Mouse (Mus musculus) forebrain, postnatal 0 days (tissue): ENCODE measurements around the gene Aktip. TPM values are rescaled to one million over a fixed set of nuclear protein-coding genes. Genes with fewer than 3 reads are reported as not detected.

Source experiments
- ATAC-seq: fragments of 200-750 bp; cut with Nextera tagmentation; 2 replicates; pipeline ENCODE4 v1.8.0; 2017; ENCODE audit warnings: mild to moderate bottlenecking, moderate library complexity
- DNase-seq: peaks from one replicate; pipeline ENCODE4 v3.0.0-alpha.2; 2015
- H3K27ac ChIP-seq: fragments of 300-500 bp; sonication (generic); 2 replicates; pipeline ENCODE4 v1.5.1; 2014; ENCODE audit warnings: low read depth, mild to moderate bottlenecking, antibody characterized with exemption, low read length, moderate library complexity, mixed read lengths
- H3K27me3 ChIP-seq: fragments of 300-500 bp; sonication (generic); 2 replicates; pipeline ENCODE4 v1.6.1; 2014; ENCODE audit warnings: mild to moderate bottlenecking, low read length, mixed read lengths; ENCODE audit not compliant: insufficient read depth
- H3K36me3 ChIP-seq: fragments of 300-500 bp; sonication (generic); 2 replicates; pipeline ENCODE4 v1.6.1; 2014; ENCODE audit warnings: mild to moderate bottlenecking, moderate library complexity; ENCODE audit not compliant: insufficient read depth
- H3K4me1 ChIP-seq: fragments of 300-500 bp; sonication (generic); 2 replicates; pipeline ENCODE4 v1.6.1; 2014; ENCODE audit warnings: antibody characterized with exemption; ENCODE audit not compliant: insufficient read depth
- H3K4me2 ChIP-seq: fragments of 300-500 bp; sonication (generic); 2 replicates; pipeline ENCODE4 v1.6.1; 2014; ENCODE audit warnings: low read depth, mild to moderate bottlenecking, moderate library complexity
- H3K4me3 ChIP-seq: fragments of 300-500 bp; sonication (generic); 2 replicates; pipeline ENCODE4 v1.5.1; 2014; ENCODE audit warnings: low read depth, low read length, mixed read lengths
- H3K9ac ChIP-seq: fragments of 300-500 bp; sonication (generic); 2 replicates; pipeline ENCODE4 v1.6.1; 2014; ENCODE audit warnings: mild to moderate bottlenecking
- H3K9me3 ChIP-seq: fragments of 300-500 bp; sonication (generic); 2 replicates; pipeline ENCODE4 v1.6.1; 2016; ENCODE audit warnings: low read length
- CTCF ChIP-seq: sonication (generic); IDR thresholded peaks from 2 replicates; pipeline ENCODE4 v1.5.1; 2016; ENCODE audit warnings: antibody characterized with exemption, control low read depth, low read depth
- WGBS: fragments of 180-500 bp; shearing (Covaris S2); extraction: QIAGEN DNeasy Blood & Tissue Kit; methylation state at CpG from one replicate; pipeline ENCODE4 v1.1.7; 2014; 5-methylcytosine and 5-hydroxymethylcytosine counted together
- polyA plus RNA-seq: library from polyadenylated mRNA; unstranded; fragments of >200 nt; fragmentation: Nextera tagmentation; extraction: Ambion mirVana; gene quantifications from 2 replicates; pipeline ENCODE4 v1.2.1, GENCODE M21; 2015
- total RNA-seq: library from RNA; depleted of rRNA; stranded (reverse); fragments of >200 nt; gene quantifications from 2 replicates; pipeline ENCODE4 v1.2.3, GENCODE M21; 2014; rRNA removed

The Aktip gene
- 106 and 119 TPM in 2 replicates for total RNA-seq
- polyA plus RNA-seq = 120 and 129 TPM in 2 replicates

DNA sequence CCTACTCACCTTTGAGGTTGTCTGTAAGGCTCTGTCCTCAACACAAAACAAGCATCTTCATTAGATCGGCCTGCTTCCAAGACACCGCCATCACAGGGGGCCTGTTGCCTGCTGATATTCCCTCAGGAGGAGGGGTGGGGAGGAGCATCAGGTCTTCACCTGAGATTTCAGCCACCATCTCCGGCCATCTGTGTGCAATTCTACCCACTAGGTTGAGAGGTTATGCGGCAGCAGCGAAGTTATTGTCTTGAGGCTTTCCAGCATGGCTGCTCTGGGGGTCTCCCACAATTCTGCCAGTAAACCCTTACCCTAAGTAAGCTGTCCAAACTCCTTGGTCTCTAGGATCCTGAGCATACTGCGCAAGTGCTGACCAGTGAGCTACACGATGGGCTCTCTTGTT, at the start of gene Aktip:
TSS of gene Aktip (minus strand) at position 101 of the 400 bp plus-strand sequence.
- 96% methylated on average over 7 of the region's 7 CpGs for WGBS
- H3K9me3 ChIP-seq = no peaks in the 10 kb centered on the region
- DNase-seq (no peak), ATAC-seq (no peak)
- no peak within 1 kb of the TSS for H3K4me2 ChIP-seq
- no peak within 1 kb of the TSS for H3K9ac ChIP-seq
- no peak within 1 kb of the TSS for H3K4me3 ChIP-seq
- H3K4me1 ChIP-seq = no peaks in the 10 kb centered on the region
- H3K27me3 ChIP-seq = no peaks in the 10 kb centered on the region
- TF ChIP-seq CTCF = no peak
- no peaks in the 10 kb centered on the region for H3K36me3 ChIP-seq
- no peak within 1 kb of the TSS for H3K27ac ChIP-seq

DNA sequence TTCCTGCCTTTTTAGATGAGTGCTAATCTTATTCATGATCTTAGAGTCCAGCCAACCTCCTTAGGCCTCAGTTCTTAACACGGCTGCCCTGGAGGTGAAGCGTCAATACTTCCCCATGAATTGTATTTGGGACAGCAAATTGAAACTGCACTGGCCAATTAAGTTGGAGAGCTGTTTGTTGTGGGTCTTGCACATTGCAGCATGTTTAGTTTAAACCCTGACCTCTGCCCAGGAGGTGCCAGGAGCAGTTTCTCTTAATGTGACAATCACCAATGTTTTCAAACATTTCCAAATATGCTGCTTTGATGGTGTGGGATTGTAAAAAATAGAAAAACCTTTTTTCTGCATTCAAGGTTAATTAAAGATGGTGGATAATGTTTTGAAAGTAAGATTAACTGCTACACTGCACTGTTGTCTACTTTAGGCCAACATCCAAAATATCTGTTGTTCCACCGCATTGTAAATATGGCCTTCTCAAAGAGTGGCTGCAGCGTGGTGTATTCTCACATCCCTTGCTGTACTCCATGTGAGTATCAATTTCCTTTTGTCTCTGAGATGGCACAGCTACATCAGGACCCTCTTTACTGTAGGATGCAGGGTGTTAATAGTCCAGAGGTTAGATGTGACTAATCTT, 46.2 kb upstream of the Aktip start:
- Histone ChIP-seq H3K27me3 (no peaks in the 10 kb centered on the region), H3K4me3 (no peak overlapping the region), H3K9ac (no peak overlapping the region), H3K4me1 (no peaks in the 10 kb centered on the region), H3K27ac (no peak overlapping the region), H3K4me2 (no peak overlapping the region), H3K36me3 (no peaks in the 10 kb centered on the region; the same call in none of the 2 replicates), H3K9me3 (no peaks in the 10 kb centered on the region)
- DNase-seq (no peak), ATAC-seq (no peak)
- WGBS = 46% methylated on average over 4 of the region's 4 CpGs
- no peak for TF ChIP-seq CTCF

DNA sequence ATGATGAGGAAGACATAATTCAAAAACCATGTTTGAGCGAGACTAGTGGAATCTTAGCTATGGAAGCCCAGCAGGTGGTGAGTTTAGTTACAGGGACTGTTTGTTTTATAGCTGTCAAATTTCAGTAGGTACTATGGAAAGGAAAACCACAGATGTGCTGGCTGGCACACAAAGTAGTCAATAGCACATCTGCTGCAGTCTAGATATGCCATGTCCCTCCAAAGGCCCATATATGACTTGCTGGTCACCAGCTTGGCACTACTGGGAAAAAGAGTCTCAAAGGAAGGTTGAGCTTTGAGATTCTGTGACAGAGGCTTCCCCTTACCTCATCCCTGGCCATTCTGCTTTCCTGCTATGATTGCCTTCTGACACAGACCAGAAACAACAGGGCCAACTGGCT, 42.9 kb upstream of the Aktip start:
- Histone ChIP-seq H3K36me3 (no peaks in the 10 kb centered on the region; the same call in none of the 2 replicates), H3K9me3 (no peaks in the 10 kb centered on the region), H3K27me3 (no peaks in the 10 kb centered on the region), H3K9ac (no peak overlapping the region), H3K27ac (no peak overlapping the region), H3K4me2 (no peak overlapping the region), H3K4me3 (no peak overlapping the region), H3K4me1 (no peaks in the 10 kb centered on the region)
- TF ChIP-seq CTCF = no peak
- ATAC-seq = no peak
- WGBS = 78% methylated on average over 1 of the region's 1 CpGs
- DNase-seq = no peak

DNA sequence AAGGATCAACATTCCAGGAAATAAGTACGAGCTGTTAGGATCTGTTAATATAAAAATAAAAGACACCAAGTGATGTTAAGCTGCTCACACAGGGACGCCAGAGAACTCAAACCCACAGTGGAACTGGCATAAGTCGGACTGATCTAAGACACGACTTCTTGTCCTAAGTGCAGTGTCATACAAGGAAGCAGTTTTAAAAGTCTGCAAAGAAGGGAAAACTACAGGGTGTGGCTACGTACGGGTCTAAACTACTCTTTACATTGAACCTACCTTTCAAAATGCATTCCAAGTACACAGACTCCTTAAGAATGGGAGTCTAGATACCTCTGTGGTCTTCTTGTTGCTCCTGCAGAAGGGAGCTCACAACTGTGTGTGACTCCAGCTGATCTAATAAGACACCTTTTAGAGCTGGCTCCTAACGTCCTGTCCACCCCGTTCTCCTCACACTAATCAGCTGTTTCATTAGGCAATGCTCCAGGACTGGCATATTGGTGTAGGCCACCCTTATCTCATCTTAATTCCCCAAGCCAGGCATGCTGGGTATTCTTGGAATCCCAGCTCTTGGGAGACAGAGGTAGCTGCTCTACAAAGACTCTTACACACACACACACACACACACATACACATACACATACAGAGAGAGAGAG, 42.2 kb upstream of the Aktip start:
- H3K27ac ChIP-seq = no peak overlapping the region
- TF ChIP-seq CTCF = no peak
- DNase-seq (no peak), ATAC-seq (no peak)
- no peaks in the 10 kb centered on the region for H3K27me3 ChIP-seq
- H3K4me1 ChIP-seq = no peaks in the 10 kb centered on the region
- H3K9ac ChIP-seq = no peak overlapping the region
- no peaks in the 10 kb centered on the region for H3K9me3 ChIP-seq
- 48% methylated on average over 8 of the region's 8 CpGs for WGBS
- no peak overlapping the region for H3K4me3 ChIP-seq
- no peaks in the 10 kb centered on the region; the same call in 1 of the 2 replicates for H3K36me3 ChIP-seq
- H3K4me2 ChIP-seq = no peak overlapping the region

DNA sequence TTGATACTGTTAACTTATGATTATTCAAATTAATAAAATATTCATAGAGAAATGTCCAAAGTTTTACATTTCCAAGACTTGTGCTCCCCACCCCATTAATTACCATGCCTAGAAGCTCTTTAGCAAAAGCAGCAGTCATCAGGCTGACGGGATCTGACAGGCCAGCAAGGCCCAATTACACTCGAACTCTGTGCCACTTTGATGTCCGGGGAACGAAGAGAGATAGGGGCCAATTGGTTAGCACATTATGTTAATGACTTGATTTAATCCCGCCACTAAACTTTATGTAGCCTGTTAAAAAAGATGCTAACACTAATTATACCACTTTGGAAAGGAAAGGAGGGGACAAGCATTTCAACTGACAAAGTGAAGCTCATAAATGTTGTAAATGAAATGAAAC, 41.6 kb upstream of the Aktip start:
- ATAC-seq (no peak), DNase-seq (no peak)
- Histone ChIP-seq H3K4me2 (no peak overlapping the region), H3K9me3 (no peaks in the 10 kb centered on the region), H3K27ac (no peak overlapping the region), H3K27me3 (no peaks in the 10 kb centered on the region), H3K36me3 (no peaks in the 10 kb centered on the region; the same call in 1 of the 2 replicates), H3K4me1 (no peaks in the 10 kb centered on the region), H3K9ac (no peak overlapping the region), H3K4me3 (no peak overlapping the region)
- no peak for TF ChIP-seq CTCF
- 15% methylated on average over 5 of the region's 5 CpGs for WGBS

DNA sequence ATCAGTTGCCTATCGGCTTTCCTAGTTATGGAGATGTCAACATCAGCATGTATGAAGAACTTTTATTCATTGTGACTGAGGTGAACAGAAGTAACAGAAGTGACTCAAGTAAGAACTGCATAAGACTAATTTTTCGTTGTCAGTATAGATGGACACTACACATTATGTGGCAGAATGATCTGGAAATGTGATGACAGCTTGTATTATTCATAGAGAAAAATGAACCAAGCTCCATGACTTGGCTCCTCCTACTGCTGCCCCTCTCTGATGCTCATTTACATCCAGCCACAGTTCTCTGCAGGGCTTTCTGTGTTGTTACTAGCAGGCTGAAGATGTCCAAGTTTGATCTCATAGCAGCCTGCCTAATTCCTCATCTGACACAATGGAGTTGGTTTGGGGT, 37.4 kb upstream of the Aktip start:
- no peaks in the 10 kb centered on the region for H3K4me1 ChIP-seq
- WGBS = 95% methylated on average over 2 of the region's 2 CpGs
- H3K4me3 ChIP-seq = no peak overlapping the region
- H3K27ac ChIP-seq = no peak overlapping the region
- H3K4me2 ChIP-seq = no peak overlapping the region
- ATAC-seq (no peak), DNase-seq (no peak)
- H3K27me3 ChIP-seq = no peaks in the 10 kb centered on the region
- H3K9me3 ChIP-seq = no peaks in the 10 kb centered on the region
- no peak for TF ChIP-seq CTCF
- 0 out of 2 replicates have a peak, but pooled peaks cover 3% of the 10 kb centered on the region for H3K36me3 ChIP-seq
- H3K9ac ChIP-seq = no peak overlapping the region

DNA sequence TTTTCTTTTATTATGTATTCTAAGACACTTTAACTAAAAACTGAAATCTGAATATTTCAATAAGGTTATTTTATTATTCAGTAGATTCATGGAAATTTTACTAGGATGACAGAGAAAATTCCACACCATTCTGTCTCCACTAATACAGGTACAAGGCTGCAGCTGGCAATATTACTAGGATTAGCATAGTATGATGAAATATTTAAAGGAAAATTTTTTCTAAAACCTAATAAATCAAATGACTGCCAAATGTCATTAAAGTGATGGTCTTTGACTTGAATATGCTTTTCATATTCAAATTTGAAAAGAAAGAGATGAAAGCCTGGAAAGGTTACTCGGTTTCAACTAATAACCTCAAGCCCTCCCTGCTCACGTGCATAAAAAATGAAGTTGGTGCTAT, 34.3 kb upstream of the Aktip start:
- Histone ChIP-seq H3K4me1 (no peaks in the 10 kb centered on the region), H3K27ac (no peak overlapping the region), H3K9me3 (no peaks in the 10 kb centered on the region), H3K9ac (no peak overlapping the region), H3K27me3 (no peaks in the 10 kb centered on the region), H3K4me2 (no peak overlapping the region), H3K36me3 (0 out of 2 replicates have a peak, but pooled peaks cover 9% of the 10 kb centered on the region), H3K4me3 (no peak overlapping the region)
- ATAC-seq (peak; percentile 73; the same call in 1 of the 2 replicates), DNase-seq (no peak)
- 33% methylated on average over 2 of the region's 2 CpGs for WGBS
- TF ChIP-seq CTCF = no peak
